23 mouse cellular contexts compared by ENCODE assay signal in genomic region chr8:57888831-57889230, GRCm38 (mm10).
DNase-seq lines count a peak whose midpoint lies in the region; ATAC-seq and TF ChIP-seq lines count a peak whose summit lies in the region.
"Had no signal": no experiment of that assay in that cellular context is flagged by ENCODE, and none has a peak within 500 bp of the region (broad histone marks: within the 10 kb centered on the region; RNA-seq: fewer than 3 reads in every experiment).

No protein-coding gene starts in this region.

- no peak overlapping the region for H3K4me3 ChIP-seq in kidney, postnatal 0 days (replicated peaks; ENCODE audit: low read depth, low read length)
- H3K4me3 ChIP-seq in E14TG2a.4 (replicated peaks; ENCODE audit: low read length): no peak overlapping the region
- H3K4me3 ChIP-seq: embryonic facial prominence, embryonic 10.5 days; heart, embryonic 13.5 days; hindbrain, embryonic 13.5 days; kidney, embryonic 15.5 days; limb, embryonic 15.5 days; midbrain, embryonic 13.5 days; myocyte had no signal

- H3K27me3 ChIP-seq in kidney, postnatal 0 days (ENCODE audit: insufficient read depth, low read length): no peaks in the 10 kb centered on the region
- H3K27me3 ChIP-seq in E14TG2a.4 (ENCODE audit: insufficient read depth, low read length): no peaks in the 10 kb centered on the region
- H3K27me3 ChIP-seq: heart, embryonic 13.5 days; hindbrain, embryonic 13.5 days; kidney, embryonic 15.5 days; limb, embryonic 15.5 days; midbrain, embryonic 13.5 days had no signal

- H3K4me1 ChIP-seq in kidney, postnatal 0 days (replicated peaks; ENCODE audit: insufficient read depth, low read length): no peaks in the 10 kb centered on the region
- H3K4me1 ChIP-seq in E14TG2a.4 (replicated peaks; ENCODE audit: low read depth, low read length): no peaks in the 10 kb centered on the region
- H3K4me1 ChIP-seq: heart, embryonic 13.5 days; hindbrain, embryonic 13.5 days; kidney, embryonic 15.5 days; limb, embryonic 15.5 days had no signal

- 0 out of 2 replicates have a peak, but pooled peaks have one; percentile 8 for TF ChIP-seq CTCF in kidney, postnatal 0 days (IDR thresholded peaks at IDR 0.05; ENCODE audit: low read depth)
- TF ChIP-seq CTCF in E14TG2a.4 (conservative IDR thresholded peaks at IDR 0.05; ENCODE audit: low read length): peak; percentile 45

- DNase-seq in kidney, postnatal 0 days (ENCODE audit: low spot score): no peak
- DNase-seq in kidney, postnatal 4 days: no peak
- DNase-seq in WW6 (ENCODE audit: low read depth, low spot score): peak; percentile 11
- peak; percentile 35 for DNase-seq in retina, embryonic 14.5 days (ENCODE audit: low spot score)
- no peak for DNase-seq in lung, postnatal 14 days
- no peak for DNase-seq in thymus, postnatal 14 days
- no peak for DNase-seq in adrenal gland, adult 18-20 months (ENCODE audit: low spot score in 2 of 2)
- DNase-seq: adrenal gland, adult 2 months; cerebellum, adult 11 months; cerebellum, postnatal 14 days; layer of hippocampus, postnatal 36 days; right cerebral cortex, postnatal 4 days had no signal

- no peak overlapping the region for H3K27ac ChIP-seq in kidney, postnatal 0 days
- H3K27ac ChIP-seq: embryonic facial prominence, embryonic 10.5 days; heart, embryonic 13.5 days; hindbrain, embryonic 13.5 days; kidney, embryonic 15.5 days; limb, embryonic 15.5 days; midbrain, embryonic 13.5 days; stomach, postnatal 0 days had no signal

- no peak overlapping the region for H3K9ac ChIP-seq in kidney, postnatal 0 days (ENCODE audit: low read depth, low read length)
- H3K9ac ChIP-seq: heart, embryonic 13.5 days; hindbrain, embryonic 13.5 days; kidney, embryonic 15.5 days; limb, embryonic 15.5 days; midbrain, embryonic 13.5 days had no signal

- no peak overlapping the region for H3K4me2 ChIP-seq in kidney, postnatal 0 days (ENCODE audit: low read length)
- H3K4me2 ChIP-seq: heart, embryonic 13.5 days; hindbrain, embryonic 13.5 days; kidney, embryonic 15.5 days; limb, embryonic 15.5 days; midbrain, embryonic 13.5 days had no signal

- H3K9me3 ChIP-seq in kidney, postnatal 0 days (replicated peaks; ENCODE audit: low read length): no peaks in the 10 kb centered on the region
- peaks cover 5% of the 10 kb centered on the region; the same call in 1 of the 2 replicates for H3K9me3 ChIP-seq in E14TG2a.4 (ENCODE audit: low read length)
- H3K9me3 ChIP-seq: embryonic facial prominence, embryonic 10.5 days; hindbrain, embryonic 13.5 days; kidney, embryonic 15.5 days; limb, embryonic 15.5 days; midbrain, embryonic 13.5 days had no signal

- no peak for ATAC-seq in kidney, postnatal 0 days (replicated peaks; ENCODE audit: low FRiP score, low read depth)
- ATAC-seq: intestine, postnatal 0 days; lung, postnatal 0 days; midbrain, embryonic 13.5 days had no signal

- no peaks in the 10 kb centered on the region for H3K36me3 ChIP-seq in kidney, postnatal 0 days (ENCODE audit: insufficient read depth, low read length)
- no peaks in the 10 kb centered on the region for H3K36me3 ChIP-seq in E14TG2a.4 (ENCODE audit: insufficient read depth, low read length)
- H3K36me3 ChIP-seq: embryonic facial prominence, embryonic 10.5 days; heart, embryonic 13.5 days; hindbrain, embryonic 13.5 days; kidney, embryonic 15.5 days; limb, embryonic 15.5 days; midbrain, embryonic 13.5 days had no signal

Comparison
In these comparisons a context has a peak if more than half of its experiments do, and no peak if none do; other contexts are left out.
1. DNase-seq: peak in WW6 (single experiment) and retina, embryonic 14.5 days (single experiment); none in kidney, postnatal 0 days (single experiment), kidney, postnatal 4 days (0 of 2), lung, postnatal 14 days (single experiment), thymus, postnatal 14 days (single experiment) and adrenal gland, adult 18-20 months (0 of 2).